Mouse (Mus musculus) intestine, embryonic 14.5 days (tissue): ENCODE results near the gene Ybx1. TPM values are rescaled to one million over a fixed set of nuclear protein-coding genes. Genes with fewer than 3 reads are reported as not detected.

Experiments
- ATAC-seq: fragments of 200-750 bp; cut with Nextera tagmentation; replicated peaks from 2 replicates; pipeline ENCODE4 v1.8.0; 2017; ENCODE audit warnings: low read depth, moderate number of reproducible peaks, moderate TSS enrichment, moderate library complexity; ENCODE audit not compliant: low FRiP score, low TSS enrichment
- DNase-seq: peaks from one replicate; pipeline ENCODE4 v3.0.0-alpha.2; 2018; ENCODE audit warnings: low spot score
- H3K27ac ChIP-seq: fragments of 300-500 bp; sonication (generic); 2 replicates; pipeline ENCODE4 v1.5.1; 2014; ENCODE audit warnings: low read depth, mild to moderate bottlenecking, control low read depth
- H3K27me3 ChIP-seq: fragments of 300-500 bp; sonication (generic); replicated peaks from 2 replicates; pipeline ENCODE4 v1.6.1; 2014; ENCODE audit warnings: low read length, control low read depth; ENCODE audit not compliant: control insufficient read depth, insufficient read depth
- H3K36me3 ChIP-seq: fragments of 300-500 bp; sonication (generic); 2 replicates; pipeline ENCODE4 v1.6.1; 2014; ENCODE audit warnings: low read length, control low read depth; ENCODE audit not compliant: control insufficient read depth, insufficient read depth
- H3K4me1 ChIP-seq: fragments of 300-500 bp; sonication (generic); replicated peaks from 2 replicates; pipeline ENCODE4 v1.6.1; 2014; ENCODE audit warnings: low read length, control low read depth, mixed read lengths; ENCODE audit not compliant: control insufficient read depth, insufficient read depth
- H3K4me2 ChIP-seq: fragments of 300-500 bp; sonication (generic); 2 replicates; pipeline ENCODE4 v1.6.1; 2014; ENCODE audit warnings: low read length
- H3K4me3 ChIP-seq: fragments of 300-500 bp; sonication (generic); 2 replicates; pipeline ENCODE4 v1.5.1; 2014; ENCODE audit warnings: low read depth, low read length, control low read depth, mixed read lengths
- H3K9ac ChIP-seq: fragments of 300-500 bp; sonication (generic); 2 replicates; pipeline ENCODE4 v1.6.1; 2014; ENCODE audit warnings: mild to moderate bottlenecking, low read length
- H3K9me3 ChIP-seq: fragments of 300-500 bp; sonication (generic); 2 replicates; pipeline ENCODE4 v1.6.1; 2016; ENCODE audit warnings: low read length, control low read depth; ENCODE audit not compliant: control insufficient read depth
- WGBS: fragments of 180-500 bp; shearing (Covaris S2); extraction: QIAGEN DNeasy Blood & Tissue Kit; methylation state at CpG from one replicate; pipeline ENCODE4 v1.1.7; 2014; 5-methylcytosine and 5-hydroxymethylcytosine counted together
- polyA plus RNA-seq: library from polyadenylated mRNA; unstranded; fragments of >200 nt; fragmentation: Nextera tagmentation; extraction: Ambion mirVana; gene quantifications from 2 replicates; pipeline ENCODE4 v1.2.1, GENCODE M21; 2014

Gene Ybx1
- polyA plus RNA-seq, result 678 and 713 TPM in 2 replicates

- Histone ChIP-seq H3K9ac (peak within 1 kb of the TSS; percentile 89), H3K9me3 (no peaks in the 10 kb centered on the region), H3K27me3 (no peaks in the 10 kb centered on the region), H3K27ac (peak within 1 kb of the TSS; percentile 74), H3K36me3 (peaks cover 21% of the 10 kb centered on the region), H3K4me2 (peak within 1 kb of the TSS; percentile 91), H3K4me1 (peaks cover 18% of the 10 kb centered on the region), H3K4me3 (peak within 1 kb of the TSS; percentile 97)
- WGBS, result under 1% methylated on average over 55 of the region's 61 CpGs
- peak; percentile 100 for ATAC-seq
- DNase-seq, result peak; percentile 100
These were observed at the start of gene Ybx1 for GRCm38 (mm10) chr4:119294415-119295133. Gene Ybx1, minus strand, starts transcription at chr4:119294604.

- 0 out of 2 replicates have a peak overlapping the region, but pooled peaks have one; percentile 5 for H3K4me2 ChIP-seq
- ATAC-seq, result 0 out of 2 replicates have a peak, but pooled peaks have one; percentile 12
These were observed 44.5 kb upstream of the Ybx1 start for GRCm38 (mm10) chr4:119338861-119339361.

GRCm38 (mm10) chr4:119338422-119338821, 44.0 kb upstream of the Ybx1 start:
- ATAC-seq, result no peak
- Histone ChIP-seq H3K27ac (no peak overlapping the region), H3K4me3 (no peak overlapping the region), H3K27me3 (no peaks in the 10 kb centered on the region), H3K9me3 (no peaks in the 10 kb centered on the region), H3K9ac (no peak overlapping the region), H3K36me3 (no peaks in the 10 kb centered on the region), H3K4me1 (no peaks in the 10 kb centered on the region), H3K4me2 (0 out of 2 replicates have a peak overlapping the region, but pooled peaks have one; percentile 5)
- peak; percentile 53 for DNase-seq
- 74% methylated on average over 4 of the region's 4 CpGs for WGBS

More at GRCm38 (mm10) chr4:119338861-119339361, 44.5 kb upstream of the Ybx1 start:
- 6% methylated on average over 10 of the region's 10 CpGs for WGBS
- Histone ChIP-seq H3K9me3 (no peaks in the 10 kb centered on the region), H3K4me1 (no peaks in the 10 kb centered on the region), H3K36me3 (no peaks in the 10 kb centered on the region), H3K27me3 (no peaks in the 10 kb centered on the region), H3K4me3 (no peak overlapping the region), H3K9ac (no peak overlapping the region), H3K27ac (no peak overlapping the region)
- DNase-seq, result peak; percentile 87

DNA sequence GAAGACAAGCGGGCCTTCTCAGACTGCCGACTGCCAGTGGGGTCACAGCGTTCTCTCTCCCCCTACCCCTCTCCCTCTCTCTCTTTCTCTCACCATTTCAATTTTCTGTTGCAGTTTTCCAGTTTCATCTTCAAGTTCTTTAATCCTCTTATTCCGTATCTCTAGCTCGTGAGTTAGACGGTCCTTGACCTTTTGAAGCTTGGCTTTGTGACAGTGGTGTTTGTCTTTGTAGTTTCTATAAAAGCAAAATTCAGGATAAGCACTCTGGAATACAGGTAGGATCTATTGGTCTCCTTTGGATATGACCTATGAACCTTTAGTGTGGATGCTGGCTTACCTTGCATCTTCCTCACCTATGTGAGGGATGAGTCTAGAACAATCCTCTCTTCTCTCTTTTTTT, 39.1 kb upstream of the Ybx1 start:
- Histone ChIP-seq H3K4me1 (no peaks in the 10 kb centered on the region), H3K27ac (no peak overlapping the region), H3K36me3 (no peaks in the 10 kb centered on the region), H3K4me3 (no peak overlapping the region), H3K9me3 (no peaks in the 10 kb centered on the region), H3K4me2 (no peak overlapping the region), H3K27me3 (no peaks in the 10 kb centered on the region), H3K9ac (no peak overlapping the region)
- no peak for ATAC-seq
- 89% methylated on average over 6 of the region's 6 CpGs for WGBS
- no peak for DNase-seq

- peak; percentile 47 for ATAC-seq
- H3K27me3 ChIP-seq, result no peaks in the 10 kb centered on the region
- peak overlapping the region; percentile 98 for H3K4me2 ChIP-seq
- DNase-seq, result peak; percentile 59
- H3K9me3 ChIP-seq, result no peaks in the 10 kb centered on the region
- peaks cover 10% of the 10 kb centered on the region for H3K4me1 ChIP-seq
- peak overlapping the region; percentile 51; the same call in 1 of the 2 replicates for H3K27ac ChIP-seq
- H3K9ac ChIP-seq, result peak overlapping the region; percentile 52
- peaks cover 34% of the 10 kb centered on the region for H3K36me3 ChIP-seq
- peak overlapping the region; percentile 79 for H3K4me3 ChIP-seq
- WGBS, result 35% methylated on average over 10 of the region's 10 CpGs
These were observed 26.6 kb upstream of the Ybx1 start for GRCm38 (mm10) chr4:119320896-119321550.

- WGBS, result under 1% methylated on average over 44 of the region's 44 CpGs
- H3K4me2 ChIP-seq, result peak within 1 kb of the TSS; percentile 98
These were observed 25.9 kb upstream of the Ybx1 start, which contains the start of gene Ppih for GRCm38 (mm10) chr4:119320131-119320830. Gene Ppih, minus strand, starts transcription at chr4:119320546.

GRCm38 (mm10) chr4:119313756-119314155, 19.4 kb upstream of the Ybx1 start:
- WGBS, result 86% methylated on average over 1 of the region's 1 CpGs
- Histone ChIP-seq H3K36me3 (peaks cover 86% of the 10 kb centered on the region), H3K9ac (no peak overlapping the region), H3K27ac (no peak overlapping the region), H3K27me3 (no peaks in the 10 kb centered on the region), H3K9me3 (no peaks in the 10 kb centered on the region), H3K4me3 (no peak overlapping the region), H3K4me2 (no peak overlapping the region), H3K4me1 (no peaks in the 10 kb centered on the region)
- ATAC-seq, result no peak
- DNase-seq, result no peak

More at GRCm38 (mm10) chr4:119320131-119320830, 25.9 kb upstream of the Ybx1 start, which contains the start of gene Ppih:
- peak within 1 kb of the TSS; percentile 51 for H3K27ac ChIP-seq
- peaks cover 10% of the 10 kb centered on the region for H3K4me1 ChIP-seq
- H3K36me3 ChIP-seq, result peaks cover 41% of the 10 kb centered on the region
- peak within 1 kb of the TSS; percentile 79 for H3K4me3 ChIP-seq
- peak; percentile 97 for DNase-seq
- ATAC-seq, result peak; percentile 96
- peak within 1 kb of the TSS; percentile 52 for H3K9ac ChIP-seq
- H3K27me3 ChIP-seq, result no peaks in the 10 kb centered on the region
- H3K9me3 ChIP-seq, result no peaks in the 10 kb centered on the region

DNA sequence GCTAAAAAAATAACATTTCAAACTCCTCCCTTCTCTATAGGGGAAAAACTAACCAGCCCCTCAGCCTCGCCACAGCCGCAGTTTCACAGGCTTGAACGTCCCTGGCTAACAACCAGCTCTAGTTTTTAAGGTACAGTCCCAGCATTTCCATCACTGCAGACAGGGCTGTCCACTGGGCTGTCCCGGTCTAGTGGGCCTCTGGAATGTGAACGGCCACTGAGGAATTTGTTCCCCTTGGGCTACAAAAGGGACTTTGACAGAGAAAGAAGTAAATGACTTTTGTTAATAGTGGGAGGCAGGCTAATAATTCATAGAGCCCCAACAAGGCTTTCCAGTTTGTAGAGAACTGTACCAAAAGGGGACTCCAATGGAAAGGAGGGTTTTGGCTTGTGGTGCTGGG, 11.0 kb upstream of the Ybx1 start:
- no peak for ATAC-seq
- Histone ChIP-seq H3K4me2 (no peak overlapping the region), H3K9me3 (no peaks in the 10 kb centered on the region), H3K27me3 (no peaks in the 10 kb centered on the region), H3K9ac (no peak overlapping the region), H3K4me1 (no peaks in the 10 kb centered on the region), H3K4me3 (no peak overlapping the region), H3K36me3 (peaks cover 19% of the 10 kb centered on the region), H3K27ac (no peak overlapping the region)
- DNase-seq, result no peak
- 67% methylated on average over 5 of the region's 5 CpGs for WGBS
